Mouse (Mus musculus): ENCODE data around the gene Zfp933. TPM values are rescaled to one million over a fixed set of nuclear protein-coding genes. Genes with fewer than 3 reads are reported as not detected.
"Not testable (repeated sequence)": the region's sequence is repeated elsewhere in the genome, so short reads cannot be mapped to it uniquely, and the experiment has no call there.

The Zfp933 gene
- polyA plus RNA-seq, 1 experiment from 2014 or later = 7.9 TPM

- Histone ChIP-seq H3K9ac (replicated peaks; ENCODE audit: low read depth, low read length) (peak within 1 kb of the TSS; percentile 11; the same call in 1 of the 2 replicates), H3K4me2 (replicated peaks; ENCODE audit: low read depth, low read length) (peak within 1 kb of the TSS; percentile 47), H3K4me3 (ENCODE audit: low read depth, low read length) (peak within 1 kb of the TSS; percentile 31)
- 10% methylated on average over 15 of the region's 15 CpGs for WGBS
- not testable (repeated sequence) for H3K9me3 ChIP-seq (ENCODE audit: control insufficient read depth, low read depth, low read length); H3K27me3 ChIP-seq (ENCODE audit: control insufficient read depth, insufficient read depth, low read length); H3K27ac ChIP-seq (ENCODE audit: low read length); H3K4me1 ChIP-seq (ENCODE audit: control insufficient read depth, insufficient read depth, low read length); H3K36me3 ChIP-seq (ENCODE audit: control insufficient read depth, insufficient read depth, low read length)
- peak; percentile 74; the same call in 1 of the 2 replicates for ATAC-seq (ENCODE audit: insufficient number of reproducible peaks, insufficient read depth, low FRiP score, low read depth)
Measured at GRCm38 (mm10) chr4:147809292-147809965, 38.7 kb downstream of the Zfp933 start, which contains the start of gene Zfp984. Gene Zfp984, minus strand, starts transcription at chr4:147809788.

DNA sequence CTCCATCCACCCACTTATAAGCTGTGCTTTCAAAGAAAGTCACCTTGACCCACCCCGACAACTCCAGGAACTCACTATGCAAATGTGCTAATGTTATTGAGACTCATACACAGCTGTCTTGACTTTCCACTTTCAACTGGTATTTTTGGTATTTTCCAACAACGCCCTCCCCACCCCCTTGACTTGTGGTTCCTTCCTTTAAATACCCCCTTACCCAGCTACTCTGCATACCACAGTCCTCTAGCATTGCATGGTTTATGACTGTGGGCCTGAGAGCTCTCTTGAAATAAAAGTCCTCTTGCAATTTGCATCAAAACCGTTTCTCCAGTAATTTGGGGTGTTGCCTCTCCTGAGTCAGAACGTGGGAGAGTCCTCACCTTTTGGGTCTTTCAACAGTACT, 39.7 kb downstream of the Zfp933 start:
- 0 out of 2 replicates have a peak overlapping the region, but pooled peaks have one; percentile 31 for H3K4me3 ChIP-seq (ENCODE audit: low read depth, low read length)
- H3K9ac ChIP-seq (replicated peaks; ENCODE audit: low read depth, low read length); H3K27me3 ChIP-seq (ENCODE audit: control insufficient read depth, insufficient read depth, low read length); H3K27ac ChIP-seq (ENCODE audit: low read length); H3K36me3 ChIP-seq (ENCODE audit: control insufficient read depth, insufficient read depth, low read length); ATAC-seq (ENCODE audit: insufficient number of reproducible peaks, insufficient read depth, low FRiP score, low read depth); H3K4me1 ChIP-seq (ENCODE audit: control insufficient read depth, insufficient read depth, low read length); H3K9me3 ChIP-seq (ENCODE audit: control insufficient read depth, low read depth, low read length): not testable (repeated sequence)
- peak overlapping the region; percentile 47 for H3K4me2 ChIP-seq (replicated peaks; ENCODE audit: low read depth, low read length)
- WGBS = 72% methylated on average over 4 of the region's 4 CpGs

DNA sequence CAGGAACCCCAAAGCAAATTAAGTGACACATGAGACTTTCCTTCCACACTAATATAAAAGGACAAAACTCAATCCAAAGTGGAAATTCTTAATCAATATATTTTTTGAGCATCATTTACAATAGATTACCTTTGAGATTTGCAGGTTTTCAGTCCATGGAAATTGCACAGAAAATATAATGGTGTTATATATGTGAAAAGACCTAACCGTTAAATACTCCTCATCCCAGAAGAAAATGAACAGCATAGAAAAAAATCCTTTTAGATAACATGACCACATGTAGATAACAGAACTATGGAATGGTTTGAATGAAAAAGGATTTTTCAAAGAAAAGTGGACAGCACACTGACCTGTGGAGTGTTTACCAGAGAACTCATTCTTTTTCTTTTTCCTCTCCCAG, 52.9 kb downstream of the Zfp933 start:
- H3K27ac ChIP-seq (ENCODE audit: low read length); ATAC-seq (ENCODE audit: insufficient number of reproducible peaks, insufficient read depth, low FRiP score, low read depth); H3K9me3 ChIP-seq (ENCODE audit: control insufficient read depth, low read depth, low read length); H3K4me3 ChIP-seq (ENCODE audit: low read depth, low read length); H3K27me3 ChIP-seq (ENCODE audit: control insufficient read depth, insufficient read depth, low read length); H3K4me2 ChIP-seq (replicated peaks; ENCODE audit: low read depth, low read length); H3K36me3 ChIP-seq (ENCODE audit: control insufficient read depth, insufficient read depth, low read length); H3K4me1 ChIP-seq (ENCODE audit: control insufficient read depth, insufficient read depth, low read length); H3K9ac ChIP-seq (replicated peaks; ENCODE audit: low read depth, low read length): not testable (repeated sequence)
- WGBS = 95% methylated on average over 1 of the region's 1 CpGs

DNA sequence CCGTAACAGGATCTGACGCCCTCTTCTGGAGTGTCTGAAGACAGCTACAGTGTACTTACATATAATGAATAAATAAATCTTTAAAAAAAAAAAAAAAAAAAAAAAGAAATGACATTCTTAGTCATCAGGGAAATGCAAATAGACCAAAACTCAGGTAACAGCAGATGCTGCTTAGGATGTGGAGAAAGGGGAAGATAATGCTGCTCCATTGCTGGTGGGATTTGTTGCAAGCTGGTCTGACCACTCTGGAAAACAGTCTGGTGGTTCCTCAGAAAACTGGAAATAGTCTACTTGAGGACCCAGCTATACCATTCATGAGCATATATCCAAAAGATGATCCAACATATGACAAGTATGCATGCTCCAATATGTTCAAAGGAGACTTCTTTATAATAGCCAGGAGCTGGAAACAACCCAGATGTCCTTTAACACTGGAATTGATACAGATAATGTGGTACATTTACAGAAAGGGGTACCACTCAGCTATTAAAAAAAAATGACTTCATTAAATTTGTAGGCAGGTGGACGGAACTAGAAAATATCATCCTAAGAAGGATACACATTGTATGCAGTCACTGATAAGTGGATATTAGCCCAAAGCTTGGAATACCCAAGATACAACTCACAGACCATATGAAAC, 54.0 kb downstream of the Zfp933 start:
- ATAC-seq (ENCODE audit: insufficient number of reproducible peaks, insufficient read depth, low FRiP score, low read depth) = not testable (repeated sequence)
- whole genome bisulfite sequencing = 92% methylated on average over 1 of the region's 3 CpGs

GRCm38 (mm10) chr4:147793390-147793916, 54.7 kb downstream of the Zfp933 start:
- not testable (repeated sequence) for H3K9ac ChIP-seq (replicated peaks; ENCODE audit: low read depth, low read length); H3K27ac ChIP-seq (ENCODE audit: low read length); H3K4me1 ChIP-seq (ENCODE audit: control insufficient read depth, insufficient read depth, low read length); H3K4me2 ChIP-seq (replicated peaks; ENCODE audit: low read depth, low read length); ATAC-seq (ENCODE audit: insufficient number of reproducible peaks, insufficient read depth, low FRiP score, low read depth); H3K4me3 ChIP-seq (ENCODE audit: low read depth, low read length); H3K27me3 ChIP-seq (ENCODE audit: control insufficient read depth, insufficient read depth, low read length); H3K9me3 ChIP-seq (ENCODE audit: control insufficient read depth, low read depth, low read length); H3K36me3 ChIP-seq (ENCODE audit: control insufficient read depth, insufficient read depth, low read length)
- WGBS = 76% methylated on average over 2 of the region's 2 CpGs

More for the DNA sequence above, 54.0 kb downstream of the Zfp933 start:
- H3K9ac ChIP-seq (replicated peaks; ENCODE audit: low read depth, low read length); H3K4me2 ChIP-seq (replicated peaks; ENCODE audit: low read depth, low read length); H3K27ac ChIP-seq (ENCODE audit: low read length); H3K4me3 ChIP-seq (ENCODE audit: low read depth, low read length); H3K27me3 ChIP-seq (ENCODE audit: control insufficient read depth, insufficient read depth, low read length); H3K9me3 ChIP-seq (ENCODE audit: control insufficient read depth, low read depth, low read length); H3K36me3 ChIP-seq (ENCODE audit: control insufficient read depth, insufficient read depth, low read length); H3K4me1 ChIP-seq (ENCODE audit: control insufficient read depth, insufficient read depth, low read length): not testable (repeated sequence)

DNA sequence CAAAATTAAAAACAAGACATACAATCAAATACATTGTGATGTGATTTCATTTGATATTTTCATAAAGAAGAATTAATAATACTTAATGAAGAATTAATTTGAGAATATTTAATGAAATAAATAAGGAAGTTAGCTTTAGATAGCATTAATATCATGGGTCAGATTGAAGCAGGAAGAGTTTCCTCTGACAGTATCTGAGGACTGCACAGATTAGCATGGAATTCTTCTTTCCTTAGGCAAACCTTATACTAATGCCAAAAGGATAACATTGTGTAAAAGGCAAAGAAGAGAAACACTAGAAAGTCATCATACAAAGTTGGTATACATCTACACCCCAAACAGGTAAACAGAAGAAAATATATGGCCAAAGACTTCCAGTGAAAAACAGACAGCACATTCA, 56.4 kb downstream of the Zfp933 start:
- not testable (repeated sequence) for H3K4me3 ChIP-seq (ENCODE audit: low read depth, low read length); H3K9ac ChIP-seq (replicated peaks; ENCODE audit: low read depth, low read length); H3K27ac ChIP-seq (ENCODE audit: low read length); H3K9me3 ChIP-seq (ENCODE audit: control insufficient read depth, low read depth, low read length); H3K4me1 ChIP-seq (ENCODE audit: control insufficient read depth, insufficient read depth, low read length); H3K36me3 ChIP-seq (ENCODE audit: control insufficient read depth, insufficient read depth, low read length); ATAC-seq (ENCODE audit: insufficient number of reproducible peaks, insufficient read depth, low FRiP score, low read depth); H3K4me2 ChIP-seq (replicated peaks; ENCODE audit: low read depth, low read length); H3K27me3 ChIP-seq (ENCODE audit: control insufficient read depth, insufficient read depth, low read length)

Other genes starting within 250 kb of the Zfp933 start
- 3.0 and 3.2 TPM in 2 replicates for gene Zfp979, start 205.9 kb downstream of the Zfp933 start, polyA plus RNA-seq (2014; fragmentation: Nextera tagmentation; extraction: Ambion mirVana)
- gene Zfp534, start 145.8 kb downstream of the Zfp933 start, polyA plus RNA-seq (2014; fragmentation: Nextera tagmentation; extraction: Ambion mirVana) = not detected in 2 replicates
- 10.6 and 12.3 TPM in 2 replicates for gene Zfp984, start 38.6 kb downstream of the Zfp933 start, polyA plus RNA-seq (2014; fragmentation: Nextera tagmentation; extraction: Ambion mirVana)
- gene Miip, start 20.4 kb upstream of the Zfp933 start, polyA plus RNA-seq (2014; fragmentation: Nextera tagmentation; extraction: Ambion mirVana) = 32.9 and 33.1 TPM in 2 replicates
- gene Fv1, start 20.6 kb upstream of the Zfp933 start, polyA plus RNA-seq (2014; fragmentation: Nextera tagmentation; extraction: Ambion mirVana) = 8.6 and 10.0 TPM in 2 replicates
- 26.5 and 29.8 TPM in 2 replicates for gene Mfn2, start 56.3 kb upstream of the Zfp933 start, polyA plus RNA-seq (2014; fragmentation: Nextera tagmentation; extraction: Ambion mirVana)
- 53.0 and 56.0 TPM in 2 replicates for gene Plod1, start 88.4 kb upstream of the Zfp933 start, polyA plus RNA-seq (2014; fragmentation: Nextera tagmentation; extraction: Ambion mirVana)
- 17.6 and 20.0 TPM in 2 replicates for gene 2510039O18Rik, start 92.5 kb upstream of the Zfp933 start, polyA plus RNA-seq (2014; fragmentation: Nextera tagmentation; extraction: Ambion mirVana)
- gene Nppb, start 137.4 kb upstream of the Zfp933 start, polyA plus RNA-seq (2014; fragmentation: Nextera tagmentation; extraction: Ambion mirVana) = not detected in 2 replicates
- 1.2 and 2.3 TPM in 2 replicates for gene Nppa, start 152.4 kb upstream of the Zfp933 start, polyA plus RNA-seq (2014; fragmentation: Nextera tagmentation; extraction: Ambion mirVana)
- gene Clcn6, start 190.5 kb upstream of the Zfp933 start, polyA plus RNA-seq (2014; fragmentation: Nextera tagmentation; extraction: Ambion mirVana) = 6.2 and 6.6 TPM in 2 replicates
- 18.0 and 18.4 TPM in 2 replicates for gene Mthfr, start 190.7 kb upstream of the Zfp933 start, polyA plus RNA-seq (2014; fragmentation: Nextera tagmentation; extraction: Ambion mirVana)
- 12.8 and 13.3 TPM in 2 replicates for gene Agtrap, start 239.7 kb upstream of the Zfp933 start, polyA plus RNA-seq (2014; fragmentation: Nextera tagmentation; extraction: Ambion mirVana)

All from stomach, embryonic 14.5 days (tissue).